Mouse (Mus musculus) heart, adult 2 months (tissue): ENCODE measurements around the gene Commd4. TPM values are rescaled to one million over a fixed set of nuclear protein-coding genes. Genes with fewer than 3 reads are reported as not detected.
A peak's percentile ranks its signal among the peaks of the same experiment; 100 is the strongest.

Source experiments
- DNase-seq, 2 experiments: peaks; one replicate each; pipeline ENCODE4 v3.0.0; 2021
- H3K27ac ChIP-seq: fragments of 200-600 bp; 2 replicates; pipeline ENCODE4 v1.8.1; 2022
- H3K27me3 ChIP-seq: fragments of 200-500 bp; 2 replicates; pipeline ENCODE4 v1.6.1; 2012; ENCODE audit warnings: mild to moderate bottlenecking, low read length, inconsistent platforms, mixed read lengths; ENCODE audit not compliant: control insufficient read depth, insufficient read depth
- H3K36me3 ChIP-seq: fragments of 200-500 bp; 2 replicates; pipeline ENCODE4 v1.6.1; 2012; ENCODE audit warnings: low read length, inconsistent platforms; ENCODE audit not compliant: control insufficient read depth, insufficient read depth
- H3K4me1 ChIP-seq: fragments of 200-500 bp; 2 replicates; pipeline ENCODE4 v1.6.1; 2011; ENCODE audit warnings: low read length; ENCODE audit not compliant: control insufficient read depth, insufficient read depth
- H3K4me3 ChIP-seq: fragments of 200-600 bp; 2 replicates; pipeline ENCODE4 v1.8.1; 2022
- H3K79me2 ChIP-seq: fragments of 200-500 bp; replicated peaks from 2 replicates; pipeline ENCODE4 v1.6.1; 2012; ENCODE audit warnings: mild to moderate bottlenecking, inconsistent platforms, low read length, moderate library complexity, mixed read lengths; ENCODE audit not compliant: control insufficient read depth, insufficient read depth
- H3K9ac ChIP-seq: fragments of 200-500 bp; 2 replicates; pipeline ENCODE4 v1.6.1; 2012; ENCODE audit warnings: low read depth, mild to moderate bottlenecking, control low read depth, inconsistent platforms, low read length, mixed read lengths
- CTCF ChIP-seq: fragments of 200-600 bp; IDR thresholded peaks from 2 replicates; pipeline ENCODE4 v1.8.1; 2022; ENCODE audit warnings: antibody characterized with exemption, mild to moderate bottlenecking, moderate library complexity
- EP300 ChIP-seq: fragments of 200-500 bp; IDR thresholded peaks from 2 replicates; pipeline ENCODE4 v1.6.1; 2011; ENCODE audit warnings: low read depth, low read length, control low read depth; ENCODE audit not compliant: insufficient read depth
- POLR2A ChIP-seq: fragments of 200-500 bp; IDR thresholded peaks from 2 replicates; pipeline ENCODE4 v1.6.1; 2011; ENCODE audit warnings: mild to moderate bottlenecking, low read depth, low read length, control low read depth; ENCODE audit not compliant: insufficient read depth
- WGBS: fragments of 180-500 bp; shearing (Covaris S2); methylation state at CpG from one replicate; pipeline ENCODE4 v1.1.7; 2018; 5-methylcytosine and 5-hydroxymethylcytosine counted together
- intact Hi-C: fragments of 180-260 bp; cut with DNase I; formaldehyde crosslinking; loops from one replicate; pipeline ENCODE4 v1.15.1; 2025
- polyA plus RNA-seq: library from polyadenylated mRNA; depleted of rRNA; stranded (reverse); fragments of >200 nt; gene quantifications from 2 replicates; pipeline ENCODE4 v1.2.3, GENCODE M21; 2012
- total RNA-seq, 2 experiments: library from RNA; stranded (reverse); gene quantifications; 2 replicates each; pipeline ENCODE4 v1.2.3; 2021

Gene Commd4
- total and polyA plus RNA-seq, 3 experiments, result 28.2 to 58.0 (median 30.1) TPM

DNA sequence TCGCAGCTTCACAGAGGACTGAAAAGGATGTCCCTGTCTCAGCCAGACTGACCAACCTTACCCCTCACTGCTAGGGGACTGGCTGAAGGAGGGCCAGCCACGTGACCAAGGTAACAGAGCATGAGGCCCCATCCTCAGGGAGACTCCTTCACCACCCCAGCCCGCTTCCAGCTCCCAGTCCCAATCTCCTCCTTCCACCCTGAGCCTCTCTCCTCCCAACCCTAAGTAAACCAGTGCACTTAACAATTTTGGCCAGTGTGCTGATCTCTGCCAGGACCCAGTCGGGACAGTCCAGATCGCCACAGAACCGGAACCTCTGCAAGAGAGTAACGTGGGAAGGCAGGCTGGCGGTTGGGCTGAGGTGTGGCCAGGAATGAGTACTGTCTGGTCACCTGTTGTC is 1.3 kb downstream of the Commd4 start:
- intact Hi-C loops, result no loop called here
- Histone ChIP-seq H3K9ac (no peak overlapping the region), H3K4me1 (peaks cover 1% of the 10 kb centered on the region; the same call in 1 of the 2 replicates), H3K4me3 (no peak overlapping the region), H3K27me3 (no peaks in the 10 kb centered on the region), H3K27ac (no peak overlapping the region), H3K79me2 (no peaks in the 10 kb centered on the region), H3K36me3 (no peaks in the 10 kb centered on the region)
- DNase-seq, result no peak
- WGBS, result 84% methylated on average over 8 of the region's 8 CpGs
- no peak for TF ChIP-seq POLR2A
- no peak for TF ChIP-seq EP300

- WGBS, result 90% methylated on average over 7 of the region's 7 CpGs
- Histone ChIP-seq H3K4me3 (no peak overlapping the region), H3K9ac (no peak overlapping the region), H3K79me2 (no peaks in the 10 kb centered on the region), H3K27me3 (no peaks in the 10 kb centered on the region), H3K36me3 (no peaks in the 10 kb centered on the region), H3K4me1 (peaks cover 1% of the 10 kb centered on the region; the same call in 1 of the 2 replicates), H3K27ac (no peak overlapping the region)
- DNase-seq, result no peak
- intact Hi-C loops, result no loop called here
- TF ChIP-seq POLR2A (no peak), CTCF (no peak), EP300 (no peak)
Observed at GRCm38 (mm10) chr9:57156383-57156782, 1.7 kb downstream of the Commd4 start.

DNA sequence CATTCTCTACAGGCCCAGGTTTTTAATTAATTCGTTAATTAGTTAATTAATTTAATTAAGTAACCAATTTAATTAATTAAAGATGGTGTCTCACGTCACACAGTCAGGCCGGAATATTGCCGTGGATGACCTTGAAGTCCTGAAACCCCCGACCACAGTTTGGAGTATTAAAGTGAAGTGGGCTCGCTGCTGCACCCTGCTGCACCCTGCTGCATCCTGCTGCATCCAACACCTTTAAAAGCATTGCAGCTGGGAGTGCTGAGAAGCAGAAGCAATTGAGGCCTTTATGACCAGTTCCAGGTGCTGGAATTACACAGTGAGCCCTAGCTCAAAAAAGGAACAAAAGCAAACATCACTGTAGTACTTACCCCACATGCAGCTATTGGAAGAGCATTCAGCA is 5.8 kb downstream of the Commd4 start:
- peaks cover 2% of the 10 kb centered on the region; the same call in 1 of the 2 replicates for H3K4me1 ChIP-seq
- WGBS, result 54% methylated on average over 6 of the region's 6 CpGs
- no peaks in the 10 kb centered on the region for H3K27me3 ChIP-seq
- H3K79me2 ChIP-seq, result no peaks in the 10 kb centered on the region
- DNase-seq, result no peak
- H3K27ac ChIP-seq, result no peak overlapping the region
- TF ChIP-seq CTCF, result no peak
- TF ChIP-seq EP300, result no peak
- no peak for TF ChIP-seq POLR2A
- intact Hi-C loops, result no loop called here
- H3K9ac ChIP-seq, result no peak overlapping the region
- no peaks in the 10 kb centered on the region for H3K36me3 ChIP-seq
- H3K4me3 ChIP-seq, result no peak overlapping the region

GRCm38 (mm10) chr9:57150192-57150591 is 7.9 kb downstream of the Commd4 start:
- H3K36me3 ChIP-seq, result no peaks in the 10 kb centered on the region
- no peak for DNase-seq
- peaks cover 2% of the 10 kb centered on the region; the same call in 1 of the 2 replicates for H3K4me1 ChIP-seq
- intact Hi-C loops, result no loop called here
- WGBS, result 72% methylated on average over 5 of the region's 5 CpGs
- no peak overlapping the region for H3K27ac ChIP-seq
- no peak overlapping the region for H3K4me3 ChIP-seq
- H3K9ac ChIP-seq, result no peak overlapping the region
- H3K79me2 ChIP-seq, result no peaks in the 10 kb centered on the region
- TF ChIP-seq EP300 (no peak), CTCF (no peak), POLR2A (no peak)
- no peaks in the 10 kb centered on the region for H3K27me3 ChIP-seq

DNA sequence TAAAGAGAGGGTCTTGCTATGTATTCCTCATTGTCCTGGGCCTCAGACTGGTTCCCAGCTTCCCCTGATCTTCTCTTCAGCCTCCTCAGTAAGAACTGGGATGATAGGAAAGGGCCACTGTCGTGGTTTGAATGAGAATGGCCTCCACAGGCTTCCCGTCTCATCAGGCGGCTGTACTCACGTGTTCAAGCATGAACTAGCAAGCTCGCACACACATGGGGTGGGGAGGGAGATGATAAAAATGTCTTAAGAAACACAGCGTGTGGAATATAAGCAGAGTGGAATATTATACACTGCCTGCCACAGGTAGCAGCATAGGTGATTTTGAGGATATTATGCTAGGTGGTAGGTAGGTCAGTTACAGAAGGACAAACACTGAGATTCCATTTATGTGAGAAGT is 9.1 kb downstream of the Commd4 start:
- intact Hi-C loops, result loop anchor here (2.0 to 5.0 kb wide), 2 partner anchors 293 to 614 kb away; partner anchors contain the start of gene Ppcdc

GRCm38 (mm10) chr9:57148144-57148878 is 9.8 kb downstream of the Commd4 start, which contains the start of gene Neil1:
Neil1 (minus strand) TSS chr9:57148305.
- WGBS, result 2% methylated on average over 27 of the region's 27 CpGs
- peaks cover 2% of the 10 kb centered on the region; the same call in 1 of the 2 replicates for H3K4me1 ChIP-seq
- peak within 1 kb of the TSS; percentile 64 for H3K9ac ChIP-seq
- peak; percentile 87 to 92 for DNase-seq
- intact Hi-C loops, result loop anchor here (2.0 to 5.0 kb wide), 2 partner anchors 294 to 614 kb away; partner anchors contain the start of gene Ppcdc
- H3K36me3 ChIP-seq, result no peaks in the 10 kb centered on the region
- peak within 1 kb of the TSS; percentile 85 for H3K27ac ChIP-seq
- peak within 1 kb of the TSS; percentile 62 for H3K4me3 ChIP-seq
- peak; percentile 78; the same call in 1 of the 2 replicates for TF ChIP-seq EP300
- TF ChIP-seq POLR2A, result peak; percentile 88
- TF ChIP-seq CTCF, result peak; percentile 40
- no peaks in the 10 kb centered on the region for H3K79me2 ChIP-seq
- no peaks in the 10 kb centered on the region for H3K27me3 ChIP-seq

More for the DNA sequence above, 9.1 kb downstream of the Commd4 start:
- H3K9ac ChIP-seq, result no peak overlapping the region
- H3K36me3 ChIP-seq, result no peaks in the 10 kb centered on the region
- no peaks in the 10 kb centered on the region for H3K27me3 ChIP-seq
- H3K4me1 ChIP-seq, result peaks cover 2% of the 10 kb centered on the region; the same call in 1 of the 2 replicates
- no peak for DNase-seq
- no peak overlapping the region for H3K27ac ChIP-seq
- H3K4me3 ChIP-seq, result no peak overlapping the region
- H3K79me2 ChIP-seq, result no peaks in the 10 kb centered on the region
- WGBS, result 78% methylated on average over 6 of the region's 6 CpGs
- TF ChIP-seq POLR2A (no peak), CTCF (no peak), EP300 (no peak)
